Mouse (Mus musculus): Measurements from ENCODE around the gene Emp3. TPM values are rescaled to one million over a fixed set of nuclear protein-coding genes. Genes with fewer than 3 reads are reported as not detected.

Gene Emp3
- total RNA-seq, 2 experiments from 2014 or later, result 6.6 to 7.2 TPM

- intact Hi-C loops (cut with DNase I), result loop anchor here (2.0 to 5.0 kb wide), 4 partner anchors 49 to 136 kb away; partner anchors contain the start of genes Ccdc114 and Emp3
- peak; percentile 56 to 59 for DNase-seq (ENCODE audit: low spot score in 2 of 2)
These were observed 47.9 kb downstream of the Emp3 start for GRCm38 (mm10) chr7:45873061-45873947.

- DNase-seq (ENCODE audit: low spot score in 2 of 2), result peak; percentile 90 to 92
- intact Hi-C loops (cut with DNase I), result loop anchor here (2.0 to 5.0 kb wide), 4 partner anchors 50 to 136 kb away; partner anchors contain the start of genes Ccdc114 and Emp3
These were observed 48.6 kb downstream of the Emp3 start, which contains the start of gene Kdelr1 for GRCm38 (mm10) chr7:45872624-45873023. Kdelr1 (plus strand) TSS chr7:45872772.

GRCm38 (mm10) chr7:45870282-45871058 is 50.7 kb downstream of the Emp3 start:
- intact Hi-C loops (cut with DNase I), result loop anchor here (5.0 kb wide), 2 partner anchors 52 to 133 kb away; partner anchors contain the start of genes Ccdc114 and Emp3
- no peak for DNase-seq (ENCODE audit: low spot score in 2 of 2)

GRCm38 (mm10) chr7:45869787-45870186 is 51.4 kb downstream of the Emp3 start:
- intact Hi-C loops (cut with DNase I), result loop anchor here (5.0 kb wide), 2 partner anchors 53 to 132 kb away; partner anchors contain the start of genes Ccdc114 and Emp3
- no peak for DNase-seq (ENCODE audit: low spot score in 2 of 2)

- intact Hi-C loops (cut with DNase I), result no loop called here
These were observed 52.0 kb downstream of the Emp3 start for GRCm38 (mm10) chr7:45869107-45869670.

More at GRCm38 (mm10) chr7:45869107-45869670, 52.0 kb downstream of the Emp3 start:
- DNase-seq (ENCODE audit: low spot score in 2 of 2), result no peak

Other genes starting within 250 kb of the Emp3 start
- gene Ntn5, start 237.4 kb downstream of the Emp3 start, total RNA-seq (2021), result 1 to 10 TPM; 3.4 to 3.5 TPM
- under 1 TPM; 0.37 to 0.48 TPM for gene Sec1, start 227.0 kb downstream of the Emp3 start, total RNA-seq (2021)
- gene Car11, start 221.6 kb downstream of the Emp3 start, total RNA-seq (2021), result 100 to 1,000 TPM; 184 to 223 TPM
- gene Dbp, start 216.3 kb downstream of the Emp3 start, total RNA-seq (2021), result 100 to 1,000 TPM in 1 of 2 experiments, 10 to 100 TPM in 1; 66.2 to 147 TPM
- 100 to 1,000 TPM; 315 to 323 TPM for gene Rpl18, start 205.9 kb downstream of the Emp3 start, total RNA-seq (2021)
- gene Sphk2, start 203.4 kb downstream of the Emp3 start, total RNA-seq (2021), result 10 to 100 TPM; 29.7 to 29.8 TPM
- gene Fam83e, start 200.2 kb downstream of the Emp3 start, total RNA-seq (2021), result under 1 TPM; 0.11 to 0.23 TPM
- gene Spaca4, start 195.6 kb downstream of the Emp3 start, total RNA-seq (2021), result not detected
- gene Lmtk3, start 137.7 kb downstream of the Emp3 start, total RNA-seq (2021), result 100 to 1,000 TPM; 220 to 235 TPM
- gene Sult2b1, start 136.7 kb downstream of the Emp3 start, total RNA-seq (2021), result 10 to 100 TPM in 1 of 2 experiments, 1 to 10 TPM in 1; 8.6 to 12.4 TPM
- 100 to 1,000 TPM; 204 to 210 TPM for gene Cyth2, start 106.8 kb downstream of the Emp3 start, total RNA-seq (2021)
- gene Kcnj14, start 96.6 kb downstream of the Emp3 start, total RNA-seq (2021), result 1 to 10 TPM; 2.6 to 2.7 TPM
- gene Grwd1, start 90.5 kb downstream of the Emp3 start, total RNA-seq (2021), result 10 to 100 TPM; 21.0 to 23.2 TPM
- 10 to 100 TPM; 81.2 to 84.0 TPM for gene Kdelr1, start 48.6 kb downstream of the Emp3 start, total RNA-seq (2021)
- 10 to 100 TPM; 10.9 TPM for gene Grin2d, start 43.0 kb downstream of the Emp3 start, total RNA-seq (2021)
- gene Syngr4, start 24.7 kb downstream of the Emp3 start, total RNA-seq (2021), result not detected
- gene Tmem143, start 24.5 kb downstream of the Emp3 start, total RNA-seq (2021), result 10 to 100 TPM; 17.6 to 20.1 TPM
- 1 to 10 TPM; 1.6 to 2.9 TPM for gene Ccdc114, start 2.7 kb upstream of the Emp3 start, total RNA-seq (2021)
- gene Abcc6, start 108.9 kb upstream of the Emp3 start, total RNA-seq (2021), result 1 to 10 TPM; 2.6 to 3.1 TPM
- gene Nomo1, start 112.3 kb upstream of the Emp3 start, total RNA-seq (2021), result 100 to 1,000 TPM; 107 to 108 TPM
- 10 to 100 TPM; 32.4 to 36.1 TPM for gene Kcnj11, start 179.4 kb upstream of the Emp3 start, total RNA-seq (2021)

All from left cerebral cortex, postnatal 25 days (tissue).